Mouse (Mus musculus): ENCODE results near the gene Mctp2.

DNA sequence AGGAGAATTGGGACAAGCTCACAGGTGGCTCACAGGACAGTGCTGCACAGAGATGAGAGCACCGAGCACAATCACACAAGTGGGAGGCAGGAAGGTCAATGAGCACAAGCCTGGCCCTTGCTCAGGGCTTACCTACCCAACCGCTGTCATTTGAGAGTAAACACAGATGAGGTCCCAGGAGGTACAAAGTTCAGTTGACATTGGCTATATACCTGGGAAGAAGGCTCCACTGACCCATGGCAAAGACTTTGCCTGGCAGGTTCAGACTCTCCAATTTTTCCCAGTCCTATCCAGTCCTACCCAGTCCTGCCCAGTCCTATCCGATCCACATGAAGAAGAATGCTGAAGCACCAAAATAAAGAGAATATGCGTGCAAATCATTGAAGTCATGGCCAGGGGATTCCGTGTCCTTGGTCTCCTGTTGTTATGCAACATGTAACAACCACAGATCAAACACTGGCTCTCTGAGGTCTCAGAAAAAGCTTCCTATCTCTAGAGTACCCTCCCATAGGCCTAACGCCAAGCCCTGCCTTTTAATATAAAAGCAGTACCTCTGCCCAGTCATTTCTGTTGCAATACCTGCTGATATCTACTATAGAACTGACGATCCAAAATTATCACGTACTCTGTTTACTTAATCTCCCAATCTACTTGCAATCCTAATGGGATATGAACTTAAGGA lies 14.0 kb downstream of the Mctp2 start:
- TF ChIP-seq POLR2A (IDR thresholded peaks at IDR 0.05; ENCODE audit: borderline replicate concordance, control insufficient read depth, low read depth, low read length) = no peak
- no peak for TF ChIP-seq CTCF (IDR thresholded peaks at IDR 0.05; ENCODE audit: control insufficient read depth, insufficient read depth, low read length)

All from bone marrow, adult 2 months (tissue).